Mouse (Mus musculus) liver, adult 2 months (tissue): Measurements from ENCODE around the gene Olfr430.

Source experiments
- CTCF ChIP-seq: fragments of 200-500 bp; IDR thresholded peaks from 2 replicates; pipeline ENCODE4 v1.5.1; 2011; ENCODE audit warnings: low read depth, low read length, control low read depth
- POLR2A ChIP-seq: fragments of 200-500 bp; IDR thresholded peaks from 2 replicates; pipeline ENCODE4 v1.6.1; 2011; ENCODE audit warnings: low read length, control low read depth; ENCODE audit not compliant: insufficient read depth; ENCODE audit errors: extremely low read depth

GRCm38 (mm10) chr1:174055248-174055647 lies 11.2 kb upstream of the Olfr430 start:
- TF ChIP-seq CTCF (no peak), POLR2A (no peak)
